Mouse (Mus musculus) gastrocnemius, adult 8-10 months (tissue): ENCODE measurements around the gene Notch3. TPM values are rescaled to one million over a fixed set of nuclear protein-coding genes. Genes with fewer than 3 reads are reported as not detected.
A peak's percentile ranks its signal among the peaks of the same experiment; 100 is the strongest.
"Not testable (repeated sequence)": the region's sequence is repeated elsewhere in the genome, so short reads cannot be mapped to it uniquely, and the experiment has no call there.

Source experiments
- DNase-seq, 2 experiments: peaks; one replicate each; pipeline ENCODE4 v3.0.0; 2022; ENCODE audit warnings: low spot score in 2 of 2
- total RNA-seq, 4 experiments: library from RNA; stranded (reverse); gene quantifications; 2 replicates each; pipeline ENCODE4 v1.2.4; 2022

Gene Notch3
- total RNA-seq: 10 to 100 TPM in 1 of 4 experiments, 1 to 10 TPM in 3; 7.3 to 10.6 (median 8.4) TPM

- DNase-seq: peak in 1 of 2 experiments; percentile 42
These were observed at the start of gene Notch3 for GRCm38 (mm10) chr17:32166687-32167086. Notch3 (minus strand) TSS chr17:32166852.

GRCm38 (mm10) chr17:32215587-32215986, 48.9 kb upstream of the Notch3 start:
- DNase-seq: not testable (repeated sequence)

DNA sequence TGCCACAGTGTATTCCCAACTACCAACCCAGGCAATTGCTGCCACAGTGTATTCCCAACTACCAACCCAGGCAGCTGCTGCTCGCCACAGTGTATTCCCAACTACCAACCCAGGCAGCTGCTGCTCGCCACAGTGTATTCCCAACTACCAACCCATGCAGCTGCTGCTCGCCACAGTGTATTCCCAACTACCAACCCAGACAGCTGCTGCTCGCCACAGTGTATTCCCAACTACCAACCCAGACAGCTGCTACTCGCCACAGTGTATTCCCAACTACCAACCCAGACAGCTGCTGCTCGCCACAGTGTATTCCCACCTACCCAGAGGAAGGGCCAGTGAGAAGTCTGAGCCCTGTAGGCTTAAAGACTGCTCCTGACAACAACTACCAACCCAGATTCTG, 44.9 kb upstream of the Notch3 start:
- DNase-seq: not testable (repeated sequence)

- peak; percentile 39 to 64 for DNase-seq
These were observed 43.1 kb upstream of the Notch3 start for GRCm38 (mm10) chr17:32209752-32210151.

GRCm38 (mm10) chr17:32209144-32209543, 42.5 kb upstream of the Notch3 start:
- DNase-seq: peak in 1 of 2 experiments; percentile 57

GRCm38 (mm10) chr17:32207586-32208245, 41.1 kb upstream of the Notch3 start:
- peak; percentile 35 to 38 for DNase-seq

GRCm38 (mm10) chr17:32205345-32205744, 38.7 kb upstream of the Notch3 start:
- no peak for DNase-seq

DNA sequence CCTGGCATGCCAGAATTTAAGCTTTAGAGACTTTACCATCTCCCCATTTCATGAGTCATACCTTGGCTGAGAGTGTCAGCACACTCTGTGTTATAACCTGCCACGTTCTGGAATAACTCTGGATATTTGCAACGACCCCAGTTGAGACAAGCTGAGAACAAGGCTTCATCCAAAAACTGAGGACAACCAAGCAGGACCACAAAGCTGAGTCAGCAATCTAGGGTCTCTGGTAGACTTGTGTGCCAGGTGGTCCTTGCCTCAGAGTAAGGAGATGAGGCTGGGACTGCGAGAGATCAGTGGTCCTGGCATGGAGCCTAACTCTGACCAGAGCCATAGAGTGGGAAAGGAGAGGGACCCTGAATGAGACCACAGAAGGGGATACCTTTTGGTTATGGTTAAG, 36.3 kb upstream of the Notch3 start:
- DNase-seq: no peak

GRCm38 (mm10) chr17:32201086-32201485, 34.4 kb upstream of the Notch3 start:
- no peak for DNase-seq

DNA sequence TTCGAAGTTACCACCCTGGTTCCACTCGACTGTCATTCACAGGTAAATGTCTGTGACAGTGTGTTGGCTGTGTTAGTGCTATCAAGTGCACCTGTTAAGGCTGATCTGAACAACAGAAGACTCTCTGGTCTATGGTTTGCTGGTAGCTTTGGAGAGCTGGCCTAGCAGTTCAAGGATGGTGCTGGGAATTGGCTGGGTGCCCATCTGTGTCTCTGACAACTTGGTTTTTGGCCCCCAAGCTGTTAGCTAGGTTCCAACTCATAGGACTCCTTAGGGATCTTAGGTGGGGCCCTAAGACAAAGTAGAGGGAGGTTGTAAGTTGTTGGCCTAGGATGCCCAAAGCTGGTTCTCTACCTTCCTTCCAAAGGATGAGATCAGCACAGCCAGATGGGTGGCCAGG, 33.1 kb upstream of the Notch3 start:
- no peak for DNase-seq

GRCm38 (mm10) chr17:32197156-32197555, 30.5 kb upstream of the Notch3 start:
- no peak for DNase-seq

- DNase-seq: no peak
These were observed 29.1 kb upstream of the Notch3 start for GRCm38 (mm10) chr17:32195725-32196124.

GRCm38 (mm10) chr17:32193010-32193409, 26.4 kb upstream of the Notch3 start:
- DNase-seq: no peak

GRCm38 (mm10) chr17:32189850-32190249, 23.2 kb upstream of the Notch3 start:
- DNase-seq: no peak

GRCm38 (mm10) chr17:32188863-32189636, 22.4 kb upstream of the Notch3 start, which contains the start of gene Ephx3:
Ephx3 (minus strand) TSS chr17:32189549.
- no peak for DNase-seq

GRCm38 (mm10) chr17:32183017-32183416, 16.4 kb upstream of the Notch3 start:
- no peak for DNase-seq

DNA sequence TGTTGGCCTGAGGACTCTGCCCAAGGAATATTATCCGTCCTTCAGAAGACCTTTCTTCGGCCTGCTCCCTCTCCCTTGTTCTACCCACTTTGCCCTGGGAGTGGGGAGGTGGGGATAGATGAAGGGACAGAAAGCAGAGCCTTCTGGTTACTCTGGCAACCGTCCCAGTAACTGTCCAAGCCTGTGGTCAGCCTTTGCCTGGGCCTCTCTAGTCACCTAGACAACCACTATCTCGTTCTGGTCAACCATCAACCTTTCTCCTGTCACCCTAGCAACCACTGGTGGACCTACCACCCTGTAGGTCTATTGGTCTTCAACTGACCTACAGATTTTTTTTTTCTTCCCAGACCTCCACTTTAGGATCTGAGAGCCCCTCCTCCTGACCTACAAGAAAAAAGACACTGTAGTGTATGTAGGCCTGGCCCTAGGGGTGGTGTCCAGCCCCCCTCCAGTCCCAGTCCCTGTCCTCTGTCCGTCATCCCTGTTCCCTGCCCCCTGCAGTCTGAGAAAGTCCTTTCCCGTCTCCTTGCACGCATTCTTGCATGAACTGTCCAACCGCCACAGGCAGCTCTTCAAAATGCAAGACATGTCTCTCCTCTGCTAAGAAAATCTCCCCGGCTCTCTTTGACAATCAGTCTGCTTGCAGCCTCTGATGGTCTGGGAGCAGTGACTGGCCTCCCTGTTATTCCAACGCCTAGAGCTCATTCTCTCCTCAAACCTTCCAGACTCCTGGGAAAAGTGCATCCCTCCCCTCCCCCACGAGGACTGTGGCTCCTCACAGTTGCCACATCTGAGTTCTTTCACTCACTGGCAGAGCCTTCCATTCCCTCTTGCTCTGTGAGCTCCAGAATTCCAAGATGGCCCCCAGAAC, 13.2 kb upstream of the Notch3 start:
- no peak for DNase-seq

- no peak for DNase-seq
These were observed 10.3 kb upstream of the Notch3 start for GRCm38 (mm10) chr17:32176919-32177318.

- peak; percentile 78 to 83 for DNase-seq
These were observed 6.5 kb upstream of the Notch3 start for GRCm38 (mm10) chr17:32173166-32173565.

GRCm38 (mm10) chr17:32172485-32172884, 5.8 kb upstream of the Notch3 start:
- no peak for DNase-seq

DNA sequence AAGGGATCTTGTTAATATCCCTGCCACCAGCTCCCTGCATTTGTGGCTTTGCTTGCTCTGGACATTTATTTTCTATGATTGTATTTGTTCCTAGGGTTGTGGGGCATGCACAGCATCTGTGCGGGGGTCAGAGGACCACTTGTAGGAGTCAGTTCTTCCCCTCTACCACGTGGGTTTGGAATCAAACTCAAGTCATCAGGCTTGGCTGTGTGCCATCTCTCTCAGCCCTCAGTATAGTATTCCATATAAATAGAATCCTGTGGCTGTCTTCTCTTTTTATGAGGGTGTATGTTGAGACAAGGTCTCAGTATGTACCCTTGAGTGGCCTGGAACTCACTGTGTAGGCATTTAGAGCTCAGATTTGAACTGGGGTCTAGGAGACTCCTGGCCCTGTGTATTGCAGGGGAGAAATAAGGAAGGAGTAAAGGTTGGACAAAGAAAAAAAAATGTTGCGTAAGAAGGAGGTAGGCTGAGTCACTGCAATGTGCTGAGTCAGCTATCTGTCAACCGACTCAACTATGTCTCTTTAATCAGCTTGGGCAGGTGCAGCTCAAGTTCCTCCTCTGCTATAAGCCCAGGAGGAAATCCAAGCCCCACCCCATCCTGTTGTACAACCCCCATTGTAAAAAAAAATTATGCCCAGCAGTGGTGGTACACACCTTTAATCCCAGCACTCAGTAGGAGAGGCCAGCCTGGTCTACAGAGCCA, 3.0 kb upstream of the Notch3 start:
- no peak for DNase-seq
